Mouse (Mus musculus) adipocyte (in vitro differentiated cells): ENCODE measurements around the gene Cgrrf1.
"Not testable (repeated sequence)": the region's sequence is repeated elsewhere in the genome, so short reads cannot be mapped to it uniquely, and the experiment has no call there.

ENCODE experiments used
- DNase-seq: peaks from one replicate; pipeline ENCODE4 v3.0.0-alpha.2; 2016; ENCODE audit warnings: low spot score

The Cgrrf1 gene

DNA sequence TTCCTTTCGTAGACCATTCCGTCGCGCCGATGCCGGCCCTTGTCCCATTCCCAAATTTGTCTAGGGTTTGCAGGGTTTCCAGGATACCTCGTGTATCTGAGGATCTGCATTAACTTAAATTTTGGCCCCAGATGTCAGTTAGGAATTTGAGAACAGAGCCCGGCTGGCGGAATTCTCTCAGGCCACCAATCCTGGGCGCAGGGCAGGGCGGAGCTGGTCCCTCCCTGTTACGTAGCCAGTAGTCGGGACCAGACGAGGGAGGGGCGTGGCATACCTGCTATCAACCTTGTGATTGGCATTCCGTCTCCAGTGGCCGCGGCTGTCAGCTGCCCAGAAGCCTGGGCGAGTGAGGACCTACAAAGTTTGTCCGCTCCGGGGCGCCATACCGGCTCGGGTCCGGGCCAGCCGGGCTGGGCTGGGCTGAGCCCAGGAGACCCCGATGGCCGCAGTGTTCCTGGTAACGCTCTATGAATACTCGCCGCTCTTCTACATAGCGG, at the start of gene Cgrrf1:
Cgrrf1 (plus strand) TSS at position 289 of the 497 bp plus-strand sequence.
- peak; percentile 89 for DNase-seq

DNA sequence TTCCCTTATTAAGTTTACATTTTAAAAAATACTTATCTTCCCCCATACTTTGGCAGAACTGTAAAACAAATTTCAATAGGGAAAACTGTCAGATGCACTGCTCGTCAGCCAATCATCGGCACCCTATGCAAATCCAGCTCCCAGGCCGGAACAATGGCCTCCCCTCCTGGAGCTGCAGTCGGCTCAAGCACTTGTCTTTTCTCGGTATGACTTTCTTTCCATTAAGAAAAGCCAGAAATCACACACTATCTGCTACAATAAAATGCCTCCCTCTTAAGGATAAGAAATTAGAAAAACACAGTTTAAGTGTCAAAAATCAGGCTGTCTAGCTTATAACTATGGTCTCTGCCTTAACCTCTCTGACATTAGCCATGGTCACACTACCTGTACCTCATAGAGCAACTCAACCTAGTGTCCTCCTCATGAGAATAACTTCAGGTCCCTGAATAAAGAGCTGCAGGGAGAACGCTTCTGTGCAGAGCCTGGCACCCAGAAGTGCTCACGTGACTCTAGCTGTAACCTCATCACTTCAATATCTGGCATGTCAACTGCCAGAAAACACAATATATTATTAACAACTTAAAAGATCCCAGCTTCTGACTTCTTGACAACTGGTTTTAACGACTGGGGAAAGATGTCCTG, 49.6 kb upstream of the Cgrrf1 start:
- no peak for DNase-seq

DNA sequence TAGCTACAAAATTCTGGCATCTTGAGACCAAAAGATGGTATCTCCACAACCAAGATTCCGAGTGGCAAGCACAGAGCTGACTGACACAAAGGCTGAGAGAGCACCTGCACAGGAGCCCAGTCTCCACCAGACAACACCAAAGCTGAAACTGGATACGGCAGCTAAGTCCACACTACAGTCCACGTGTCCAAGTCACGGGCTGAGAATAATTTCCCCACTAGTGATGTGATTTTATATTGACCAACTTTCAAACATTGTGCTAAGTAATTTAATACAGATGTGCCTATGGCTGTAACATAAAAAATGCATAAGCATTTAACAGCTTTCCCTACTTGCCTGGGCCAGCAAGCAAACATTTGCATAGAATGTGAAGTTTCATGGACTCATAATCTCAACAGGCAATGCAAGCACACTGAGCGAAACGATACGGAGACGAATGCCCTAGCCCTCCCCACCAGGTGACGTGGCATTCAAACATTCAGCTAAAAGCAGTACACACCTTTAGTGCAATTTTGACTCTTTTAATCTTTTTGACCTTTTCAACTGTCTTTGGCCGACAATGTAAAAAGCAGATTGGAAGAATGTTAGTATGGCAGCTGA, 48.5 kb upstream of the Cgrrf1 start:
- DNase-seq, result no peak

DNA sequence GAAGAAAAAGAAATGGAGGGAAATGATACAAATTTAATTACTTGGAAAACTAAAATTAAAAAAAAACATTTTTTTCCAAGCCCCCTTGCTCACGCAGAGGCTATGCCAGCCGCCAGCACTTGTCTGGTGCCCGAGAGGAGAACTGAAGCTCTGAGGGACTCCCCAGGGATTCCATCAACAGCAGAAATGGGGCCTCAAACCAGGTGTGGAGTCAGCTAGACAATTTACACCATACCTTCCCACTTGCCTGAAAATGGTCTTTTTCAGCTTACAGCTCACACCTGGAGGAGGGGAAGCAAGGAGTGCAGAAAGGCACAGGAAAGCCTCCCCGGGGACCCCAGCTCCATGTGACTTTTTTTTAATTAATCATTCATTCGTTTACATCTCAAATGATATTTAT, 46.7 kb upstream of the Cgrrf1 start:
- no peak for DNase-seq

DNA sequence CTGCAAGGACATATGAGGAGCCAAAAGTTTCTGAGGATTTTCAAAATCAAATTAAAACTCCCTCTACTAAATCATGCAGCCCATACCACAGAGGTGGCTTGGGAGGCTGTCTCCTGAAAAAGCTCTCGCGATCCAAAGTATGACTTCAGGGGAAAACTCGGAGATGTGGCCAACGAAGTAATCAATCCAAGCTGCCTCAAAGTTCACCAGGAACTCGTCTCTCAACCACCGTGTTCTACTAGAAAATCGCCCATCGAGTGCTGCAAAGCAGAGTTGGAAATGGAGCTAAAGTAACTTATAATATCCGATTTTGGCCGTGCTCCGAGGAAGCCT, 44.5 kb upstream of the Cgrrf1 start:
- peak; percentile 58 for DNase-seq

DNA sequence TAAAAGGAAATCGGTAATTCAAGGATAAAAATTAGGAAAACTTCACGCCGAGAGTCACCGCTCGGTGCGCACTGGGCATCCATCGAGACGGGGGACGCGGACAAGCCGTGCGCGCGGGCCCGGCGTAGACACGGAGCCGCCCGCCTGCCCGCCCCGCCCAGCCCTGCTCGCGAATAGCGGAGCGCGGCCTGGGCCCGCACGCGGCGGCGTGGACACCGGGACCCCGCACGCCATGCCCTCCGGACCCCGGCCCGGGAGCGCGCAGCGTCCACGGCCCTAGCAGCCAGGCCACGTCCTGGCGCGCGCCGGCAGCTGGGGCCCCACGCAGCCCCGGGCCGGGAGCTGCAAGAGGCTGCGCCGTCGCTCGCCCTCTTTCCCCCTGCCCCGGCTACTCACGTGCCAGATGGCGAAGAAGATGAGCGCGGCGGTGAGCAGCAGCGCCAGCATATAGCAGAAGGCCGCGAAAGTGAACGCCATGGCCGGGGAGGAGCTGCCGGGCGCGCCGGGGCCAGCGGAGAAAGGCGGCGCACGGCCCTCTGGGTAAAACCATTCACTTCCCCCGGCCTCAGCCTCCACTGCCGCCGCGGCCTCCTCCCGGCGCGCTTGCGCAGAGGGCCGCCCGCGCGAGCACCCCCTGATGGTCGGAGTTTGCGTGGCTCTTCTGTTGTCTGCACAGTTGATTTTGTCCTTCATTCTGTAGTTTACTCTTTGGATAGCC, 44.0 kb upstream of the Cgrrf1 start, which contains the start of gene Cnih1:
Cnih1 (minus strand) TSS at position 625 of the 718 bp plus-strand sequence.
- peak; percentile 82 for DNase-seq

DNA sequence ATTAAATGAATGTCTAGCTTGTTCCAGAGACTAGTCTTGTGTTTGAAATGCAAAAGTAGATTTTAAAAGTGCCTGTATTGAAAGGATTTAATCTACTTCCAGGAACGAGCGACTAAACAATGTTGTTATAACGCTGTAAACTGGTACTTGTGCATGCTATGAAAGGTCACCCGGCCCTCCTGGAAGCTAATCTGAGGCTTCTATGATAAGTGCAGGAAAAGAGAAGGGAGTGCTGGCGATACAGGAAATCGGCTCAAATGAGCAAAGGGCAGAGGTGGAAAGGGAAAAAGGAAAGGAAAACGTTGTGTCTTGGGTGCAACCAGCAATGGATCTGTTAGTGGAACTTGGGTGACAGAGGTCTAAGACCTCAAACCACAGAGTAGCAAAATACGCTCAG, 43.4 kb upstream of the Cgrrf1 start:
- DNase-seq, result no peak

DNA sequence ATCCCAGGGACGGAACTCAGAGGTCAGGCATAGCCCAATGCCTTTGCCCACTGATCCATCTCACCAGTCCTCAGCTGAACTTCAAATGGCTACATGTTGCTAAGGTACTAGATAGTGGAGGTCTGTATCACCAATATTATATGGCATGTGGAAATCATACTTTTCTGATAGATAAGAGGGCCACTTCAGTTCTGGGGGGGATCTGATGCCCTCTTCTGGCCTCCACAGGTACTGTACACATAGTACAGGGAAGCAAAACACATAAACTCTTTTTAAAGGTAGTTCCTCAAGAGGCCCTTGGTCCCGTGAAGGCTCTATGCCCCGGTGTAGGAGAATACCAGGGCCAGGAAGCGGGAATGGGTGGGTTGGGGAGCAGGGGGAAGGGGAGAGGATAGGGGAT, 41.6 kb upstream of the Cgrrf1 start:
- DNase-seq, result no peak

DNA sequence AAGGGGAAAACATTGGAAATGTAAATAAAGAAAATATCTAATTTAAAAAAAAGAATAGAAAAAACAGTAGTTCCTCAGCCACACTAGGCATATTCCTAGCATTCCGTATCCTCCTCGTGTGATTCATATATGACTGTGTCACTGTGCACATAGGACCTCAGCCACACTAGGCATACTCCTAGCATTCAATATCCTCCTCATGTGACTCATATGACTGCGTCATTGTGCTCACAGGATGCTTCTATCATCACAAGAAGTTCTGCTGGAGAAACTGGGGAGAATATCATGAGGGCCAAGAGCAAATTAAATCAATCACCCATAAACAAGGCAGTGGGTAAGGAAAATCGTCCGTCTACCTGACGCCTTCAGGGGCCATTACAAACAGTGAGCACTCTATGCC, 41.2 kb upstream of the Cgrrf1 start:
- DNase-seq, result no peak

DNA sequence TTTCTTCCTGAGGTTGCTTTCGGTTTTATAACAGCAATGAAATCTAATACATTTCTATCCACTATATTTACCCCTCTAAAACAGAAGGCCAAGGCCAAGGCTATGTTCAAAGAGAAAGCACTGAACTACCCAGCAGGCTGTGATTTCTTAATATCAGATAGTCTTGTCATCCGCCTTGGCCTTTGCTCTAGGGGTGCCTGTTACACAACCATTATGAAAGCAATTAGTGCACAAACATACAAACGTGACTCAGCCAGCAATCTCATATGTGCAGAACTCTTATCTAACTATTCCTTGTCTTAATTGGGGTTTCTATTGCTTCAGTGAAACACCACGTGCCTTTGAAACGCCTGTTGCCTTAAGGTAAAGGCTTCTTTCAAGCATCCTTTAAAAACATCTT, 37.8 kb upstream of the Cgrrf1 start:
- DNase-seq, result no peak

DNA sequence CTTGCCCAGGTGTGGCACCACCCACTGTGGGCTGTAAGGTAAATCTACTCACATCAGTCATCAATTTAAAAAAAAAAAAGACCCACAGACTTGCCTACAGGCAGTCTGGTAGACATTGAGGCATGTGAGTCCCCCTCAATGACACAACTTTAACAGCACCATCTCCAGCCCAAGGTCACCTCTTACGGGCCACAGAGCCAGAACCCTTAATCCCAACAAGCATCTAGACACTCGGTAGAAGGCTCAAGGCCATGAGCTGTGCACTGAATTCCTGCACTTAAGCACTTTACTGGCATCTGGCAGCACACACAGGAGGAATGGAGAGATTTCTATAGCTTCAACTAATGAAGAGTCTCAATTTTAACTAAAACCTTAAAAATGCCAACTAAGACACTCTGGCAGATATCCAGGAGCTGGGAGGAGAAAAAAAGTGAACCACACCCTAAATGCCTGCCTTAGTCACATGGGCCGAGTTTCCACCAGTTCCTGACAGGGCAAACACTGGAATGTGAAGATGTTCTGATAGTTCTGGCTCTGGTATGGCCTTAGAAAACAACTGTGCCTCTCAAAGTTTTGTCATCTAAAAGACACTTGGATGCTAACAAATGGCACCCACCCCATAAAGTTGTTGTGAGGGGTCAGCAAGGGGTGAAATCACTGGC, 31.1 kb upstream of the Cgrrf1 start:
- peak; percentile 39 for DNase-seq

DNA sequence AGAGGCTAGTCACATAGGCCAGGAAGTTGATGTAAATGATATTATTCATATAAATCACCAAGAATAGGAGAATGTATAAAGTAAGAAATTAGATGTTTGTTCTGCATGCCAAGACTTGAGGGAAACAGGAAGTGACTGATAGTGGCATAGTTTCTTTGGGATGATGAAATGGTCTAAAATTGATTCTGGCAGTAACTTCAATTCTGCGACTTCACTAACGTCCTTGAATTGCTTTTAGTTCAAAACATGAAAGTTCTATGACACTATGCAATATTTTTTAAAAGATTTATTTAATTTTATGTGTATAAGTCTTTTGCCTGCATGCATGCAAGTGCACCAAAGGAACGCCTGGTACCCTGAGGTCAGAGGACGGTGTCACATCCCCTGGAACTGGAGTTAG, 28.7 kb upstream of the Cgrrf1 start:
- no peak for DNase-seq

DNA sequence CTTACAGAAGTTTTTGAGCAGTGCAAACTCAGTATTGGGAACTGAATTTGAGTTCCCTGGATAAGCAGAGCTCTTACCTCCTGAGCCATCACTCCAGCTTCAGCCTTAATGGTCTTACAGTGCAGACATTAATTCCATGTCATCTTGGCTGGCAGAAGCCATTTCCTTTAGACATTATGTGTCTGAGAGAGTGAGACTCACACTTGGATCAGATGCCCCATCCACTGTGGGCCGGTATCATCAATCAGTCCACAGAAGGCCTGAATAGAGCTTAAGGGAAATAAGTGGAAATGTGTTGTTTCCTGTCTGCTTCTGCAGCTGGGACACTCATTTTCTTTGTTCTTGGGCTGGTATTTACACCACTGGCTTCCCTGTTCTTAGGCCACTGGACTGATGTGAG, 28.1 kb upstream of the Cgrrf1 start:
- no peak for DNase-seq

DNA sequence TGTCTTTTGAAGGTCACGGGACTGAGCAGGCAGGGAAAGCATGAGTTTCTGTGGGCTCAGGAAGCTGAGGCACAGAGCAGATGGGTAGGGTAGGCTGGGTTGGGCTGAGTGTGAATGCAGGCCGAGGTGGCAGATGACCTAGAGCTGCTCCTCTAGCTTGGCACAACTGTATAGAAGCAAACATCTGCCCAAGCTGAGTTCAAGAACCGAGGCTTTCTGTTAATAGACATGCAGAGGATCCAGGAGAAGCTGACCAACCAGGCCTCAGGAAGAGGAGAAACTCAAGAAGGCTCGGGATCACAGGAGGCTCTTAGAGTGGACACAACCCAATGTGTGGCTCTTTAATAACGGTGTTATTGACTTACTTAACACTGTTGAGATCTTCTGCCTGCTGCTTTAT, 25.7 kb upstream of the Cgrrf1 start:
- DNase-seq, result no peak

DNA sequence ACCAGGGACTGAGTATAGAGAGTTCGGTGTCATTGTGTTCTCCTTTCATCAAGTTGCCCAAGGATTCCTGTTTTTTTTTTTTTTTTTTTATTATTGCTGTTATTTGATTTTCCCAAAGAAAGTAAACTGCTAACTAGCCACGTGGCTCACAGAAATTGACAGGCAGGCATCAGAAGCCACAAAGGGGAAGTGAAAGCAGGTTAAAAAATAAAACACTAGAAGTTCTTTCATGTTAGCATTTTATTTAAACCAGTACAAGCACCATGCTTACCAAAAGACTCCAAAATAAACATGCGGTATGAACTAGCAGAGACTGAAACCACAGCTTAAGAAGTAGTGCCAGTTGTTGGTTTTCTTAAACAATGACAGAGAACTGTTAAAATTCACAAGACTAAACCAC, 24.0 kb upstream of the Cgrrf1 start:
- DNase-seq, result no peak

DNA sequence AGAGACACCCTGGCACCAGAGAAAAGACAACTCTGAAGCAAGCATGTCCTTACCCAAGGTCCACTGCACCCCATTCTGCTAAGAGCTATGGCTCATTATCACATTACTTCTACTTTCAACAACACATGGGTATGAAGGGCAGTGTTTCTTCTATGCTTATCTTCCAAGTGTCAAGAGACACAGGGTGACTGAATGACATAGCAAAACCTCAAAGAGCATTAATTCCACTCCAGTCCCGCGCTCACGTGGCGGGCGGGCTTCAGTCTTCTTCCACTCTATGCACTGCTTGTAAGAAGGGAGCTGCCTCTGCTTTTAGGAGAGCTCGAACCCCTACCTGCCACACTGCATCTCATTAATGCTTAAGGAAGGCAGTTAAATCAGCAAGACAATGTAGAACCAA, 16.3 kb upstream of the Cgrrf1 start:
- DNase-seq, result no peak

DNA sequence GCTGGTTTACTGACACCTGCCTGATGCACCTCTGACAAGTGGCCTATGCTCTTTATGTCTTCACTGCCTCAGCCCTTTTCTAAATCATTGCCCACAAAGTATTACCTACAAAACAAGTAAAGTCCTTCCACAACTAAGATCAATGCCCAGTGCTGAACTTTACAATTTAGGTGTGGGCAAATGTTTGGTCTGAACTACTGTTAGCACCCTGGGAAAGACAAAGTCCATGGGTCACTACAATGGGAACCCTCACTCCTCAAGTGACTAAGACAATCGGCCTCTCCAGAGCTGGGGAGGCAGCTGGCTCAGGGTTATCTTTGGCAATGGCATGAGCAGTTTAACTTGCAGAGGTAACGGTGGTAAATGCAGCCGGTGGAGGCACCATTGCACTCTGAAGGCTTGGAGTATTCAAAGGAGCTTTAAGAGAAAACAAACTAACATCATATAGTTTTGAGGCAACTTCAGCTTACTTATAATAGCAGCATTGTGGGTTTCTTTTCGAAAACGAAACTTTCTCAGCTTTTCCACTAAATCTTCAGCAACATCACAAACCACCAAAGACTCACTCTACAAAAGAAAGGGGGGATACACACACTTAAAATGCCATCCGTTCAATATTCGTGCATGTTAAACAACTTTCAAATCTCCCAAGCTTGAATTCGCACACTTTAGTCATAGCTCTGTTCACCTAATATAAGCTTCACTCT, 14.9 kb upstream of the Cgrrf1 start:
- DNase-seq, result no peak

DNA sequence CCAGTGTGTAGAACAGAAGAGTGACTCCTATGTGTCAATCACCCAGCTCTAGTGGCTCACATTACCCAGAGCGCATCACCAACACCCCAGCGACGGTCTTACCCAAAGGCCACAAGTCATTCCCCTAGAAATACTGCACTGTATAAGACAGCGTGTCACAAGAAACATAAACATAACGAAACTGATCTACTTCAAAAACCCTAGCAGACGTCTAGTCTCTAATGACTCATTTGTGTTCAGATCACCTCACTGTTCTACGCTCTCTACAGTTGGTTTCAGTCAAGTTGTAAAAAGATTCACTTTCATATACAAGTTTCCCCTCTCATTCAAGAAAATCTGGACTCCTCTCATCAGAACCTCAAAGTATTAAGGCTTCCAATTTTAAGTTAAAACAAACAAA, 13.2 kb upstream of the Cgrrf1 start:
- DNase-seq, result no peak

DNA sequence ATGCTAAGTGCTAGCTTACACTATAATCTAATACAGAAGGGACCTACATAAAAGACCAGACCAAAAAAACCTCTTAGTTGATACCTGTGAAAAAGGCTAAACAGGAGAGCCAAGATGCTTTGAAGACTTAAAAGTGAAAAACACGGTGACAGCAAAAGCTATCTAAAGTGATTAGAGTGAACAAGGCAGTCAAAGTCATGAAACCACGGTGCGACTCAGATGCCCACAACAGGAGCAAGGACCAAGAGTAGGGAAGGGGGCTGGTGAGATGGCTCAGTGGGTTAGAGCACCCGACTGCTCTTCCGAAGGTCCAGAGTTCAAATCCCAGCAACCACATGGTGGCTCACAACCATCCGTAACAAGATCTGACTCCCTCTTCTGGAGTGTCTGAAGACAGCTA, 12.0 kb upstream of the Cgrrf1 start:
- DNase-seq, result not testable (repeated sequence)

DNA sequence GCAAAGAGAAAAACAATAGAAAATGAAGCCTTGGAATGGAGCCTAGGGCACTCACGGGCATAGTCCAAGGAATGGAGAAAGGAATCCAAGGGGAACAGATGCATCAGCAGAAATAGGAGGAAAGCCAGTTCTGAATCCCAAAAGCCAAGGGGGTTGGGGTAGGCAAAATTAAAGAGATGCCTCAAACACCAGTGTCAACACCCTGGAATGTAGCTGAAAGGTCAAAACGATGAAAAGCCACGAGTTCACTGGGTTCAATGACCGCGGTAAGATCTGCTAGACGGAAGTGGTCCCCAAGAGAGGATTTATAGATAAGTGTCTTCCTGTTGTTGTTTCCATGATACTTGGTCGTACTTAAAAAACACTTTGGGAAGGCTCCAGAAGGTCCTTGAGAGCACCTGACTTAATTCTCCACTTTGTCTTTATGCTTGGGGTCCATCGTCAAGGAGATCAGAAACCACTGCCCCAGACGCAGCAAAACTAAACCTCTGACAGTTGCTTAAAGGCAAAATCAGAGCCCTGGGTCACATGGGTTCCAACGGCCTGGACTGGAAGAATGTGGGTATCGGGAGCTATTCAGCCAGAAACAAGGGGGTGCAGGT, 10.6 kb upstream of the Cgrrf1 start:
- DNase-seq, result peak; percentile 53

DNA sequence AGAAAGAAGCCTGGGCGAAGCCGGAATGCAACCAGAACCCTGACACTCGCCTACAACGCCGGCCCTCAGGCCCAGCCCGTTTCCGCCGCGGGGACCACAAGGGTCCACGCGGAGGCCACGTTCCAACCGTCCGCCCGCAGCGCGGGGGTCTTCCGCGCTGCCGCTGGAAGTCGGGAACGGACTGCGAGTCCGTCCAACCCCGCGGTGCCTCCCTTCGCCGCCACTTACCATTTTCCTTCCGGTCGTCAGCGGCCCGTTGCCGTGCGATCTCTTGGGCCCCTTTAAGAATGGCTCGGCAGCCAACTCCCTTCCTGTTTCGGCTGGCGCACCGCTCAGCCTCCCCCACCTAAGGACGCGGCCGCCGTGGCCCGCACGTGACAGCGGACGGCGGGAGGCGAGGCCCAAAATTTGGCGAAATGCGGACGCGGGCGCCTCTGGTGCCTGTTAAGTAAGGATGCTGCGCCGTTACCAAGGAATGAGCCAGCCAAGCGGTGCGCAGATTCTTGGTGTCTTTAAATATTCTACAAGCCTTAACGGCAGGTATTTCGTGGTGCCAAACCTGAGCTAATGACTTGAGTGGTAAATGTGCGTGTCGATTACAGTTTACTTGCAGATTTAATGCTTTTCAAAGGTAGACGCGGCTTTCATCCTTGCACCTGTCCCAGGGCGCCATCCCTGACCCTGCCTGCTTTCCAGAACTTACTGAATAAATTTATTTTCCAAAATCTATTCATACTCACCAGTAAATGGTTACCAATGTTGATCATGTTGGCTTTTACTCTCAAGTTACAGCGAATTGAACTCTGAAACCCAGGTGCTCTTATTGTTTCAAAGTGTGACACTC, 9.8 kb upstream of the Cgrrf1 start, which contains the start of gene Gmfb:
Gmfb (minus strand) TSS at position 370 of the 844 bp plus-strand sequence.
- DNase-seq, result peak; percentile 82
